Mouse (Mus musculus): Measurements from ENCODE around the gene Thoc5.

Thoc5 gene

GRCm38 (mm10) chr11:4974376-4975122 lies 79.4 kb downstream of the Thoc5 start:
- DNase-seq (ENCODE audit: low spot score), result no peak

- peak; percentile 82 for DNase-seq (ENCODE audit: low spot score)
Observed at GRCm38 (mm10) chr11:4975623-4976022, 80.5 kb downstream of the Thoc5 start.

Measured in c-Kit-positive CD71-positive TER-119-positive erythroid progenitor cells, embryonic 14.5 days (primary cell).